Mouse (Mus musculus): ENCODE results near the gene Cacna1f.

The Cacna1f gene

DNA sequence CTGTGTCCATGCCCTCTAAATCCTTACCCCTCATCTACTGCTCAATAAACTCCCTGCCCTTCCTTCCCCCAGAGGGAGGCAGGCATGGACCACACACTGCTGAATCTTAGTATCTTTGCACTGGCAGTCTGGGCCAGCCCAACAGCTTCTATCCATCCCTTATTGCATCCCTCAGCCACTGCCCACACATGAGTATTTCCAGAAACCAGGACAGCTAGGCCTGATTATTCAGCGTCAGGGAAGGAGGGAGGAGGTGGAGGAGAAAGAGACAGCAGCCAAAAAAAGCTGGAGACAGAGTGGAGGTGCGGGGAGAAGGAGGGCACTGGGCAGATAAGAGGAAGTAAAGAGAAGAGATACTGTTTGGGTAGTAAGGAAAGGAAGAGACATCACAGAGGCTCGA, 28.2 kb downstream of the Cacna1f start:
- no peak for DNase-seq

DNA sequence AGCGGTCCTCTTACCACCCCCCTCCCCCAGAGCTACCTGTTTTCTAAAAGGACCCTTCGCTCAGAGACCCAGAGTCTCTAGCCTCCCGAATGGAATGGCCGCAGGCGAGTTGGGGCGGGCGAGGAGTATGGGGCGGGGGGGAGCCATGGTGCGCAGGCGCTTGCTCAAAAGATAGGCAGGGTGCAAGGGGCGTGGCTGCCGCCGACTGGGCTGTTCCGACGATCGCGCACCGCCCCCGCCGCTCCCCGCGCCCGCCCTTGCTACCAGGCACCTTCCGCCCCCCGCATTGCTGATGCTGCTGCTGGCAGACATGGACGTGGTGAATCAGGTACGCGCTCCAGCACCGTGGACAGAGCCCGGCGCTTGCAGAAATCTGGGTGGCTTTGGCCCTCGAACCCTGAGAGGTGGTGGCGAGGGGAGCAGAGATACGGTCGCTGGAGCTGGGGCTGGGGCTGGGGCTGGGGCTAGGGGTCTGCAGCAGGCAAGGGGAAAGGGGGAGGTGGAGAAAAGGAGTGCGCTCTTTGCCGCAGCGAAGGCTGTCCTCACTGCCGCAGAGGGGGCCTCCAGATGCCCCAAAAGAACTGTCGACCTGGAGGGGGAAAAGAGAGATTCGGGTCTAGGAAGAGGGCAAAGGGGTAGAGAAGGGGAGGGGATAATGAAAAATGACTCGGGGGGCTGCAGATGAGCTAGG, 31.7 kb downstream of the Cacna1f start, which contains the start of gene Syp:
Gene Syp (plus strand): TSS at position 71 of the 691 bp plus-strand sequence.
- peak; percentile 89 for DNase-seq

- DNase-seq, result no peak
These were observed 32.8 kb downstream of the Cacna1f start for GRCm38 (mm10) chrX:7639536-7640325.

DNA sequence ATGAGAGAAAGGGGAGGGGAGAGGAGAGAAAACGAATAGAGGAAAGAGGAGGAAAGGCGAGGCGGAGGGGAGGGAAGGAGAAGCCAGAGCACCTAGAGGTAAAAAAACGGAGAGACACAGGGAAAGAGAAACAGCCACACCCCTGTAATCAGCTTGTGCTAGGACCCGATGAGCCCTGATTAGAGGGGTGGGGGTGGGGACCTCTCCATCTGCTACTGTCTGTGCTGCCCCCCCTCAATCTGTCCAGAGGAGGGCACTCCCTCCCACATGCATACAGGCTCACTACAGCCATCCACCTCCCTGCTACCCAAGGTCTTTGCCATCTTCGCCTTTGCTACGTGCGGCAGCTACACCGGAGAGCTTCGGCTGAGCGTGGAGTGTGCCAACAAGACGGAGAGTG, 33.9 kb downstream of the Cacna1f start:
- DNase-seq, result peak; percentile 12

DNA sequence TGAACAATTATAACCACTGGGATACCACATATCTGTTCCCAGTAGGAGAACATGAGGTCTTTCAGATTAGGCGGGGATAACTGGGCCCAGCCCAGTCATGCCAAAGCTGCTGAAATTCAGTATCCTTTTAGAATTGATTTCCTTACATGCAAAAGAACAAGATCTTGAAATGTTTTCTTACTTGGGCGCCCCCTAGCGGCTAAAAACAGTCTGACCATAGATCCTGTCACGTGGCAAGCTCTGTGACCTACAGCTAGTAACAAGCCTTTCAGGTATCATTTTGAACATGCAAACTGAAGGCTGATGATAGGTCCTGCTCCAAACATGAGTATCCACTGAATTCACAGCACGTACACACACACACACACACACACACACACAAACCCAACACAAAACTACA, 38.5 kb downstream of the Cacna1f start:
- peak; percentile 82 for DNase-seq

GRCm38 (mm10) chrX:7648671-7649304, 41.9 kb downstream of the Cacna1f start:
- DNase-seq, result peak; percentile 90

GRCm38 (mm10) chrX:7657221-7657639, 50.3 kb downstream of the Cacna1f start, which contains the start of gene Prickle3:
Gene Prickle3 (plus strand): TSS chrX:7657260.
- peak; percentile 44 for DNase-seq

DNA sequence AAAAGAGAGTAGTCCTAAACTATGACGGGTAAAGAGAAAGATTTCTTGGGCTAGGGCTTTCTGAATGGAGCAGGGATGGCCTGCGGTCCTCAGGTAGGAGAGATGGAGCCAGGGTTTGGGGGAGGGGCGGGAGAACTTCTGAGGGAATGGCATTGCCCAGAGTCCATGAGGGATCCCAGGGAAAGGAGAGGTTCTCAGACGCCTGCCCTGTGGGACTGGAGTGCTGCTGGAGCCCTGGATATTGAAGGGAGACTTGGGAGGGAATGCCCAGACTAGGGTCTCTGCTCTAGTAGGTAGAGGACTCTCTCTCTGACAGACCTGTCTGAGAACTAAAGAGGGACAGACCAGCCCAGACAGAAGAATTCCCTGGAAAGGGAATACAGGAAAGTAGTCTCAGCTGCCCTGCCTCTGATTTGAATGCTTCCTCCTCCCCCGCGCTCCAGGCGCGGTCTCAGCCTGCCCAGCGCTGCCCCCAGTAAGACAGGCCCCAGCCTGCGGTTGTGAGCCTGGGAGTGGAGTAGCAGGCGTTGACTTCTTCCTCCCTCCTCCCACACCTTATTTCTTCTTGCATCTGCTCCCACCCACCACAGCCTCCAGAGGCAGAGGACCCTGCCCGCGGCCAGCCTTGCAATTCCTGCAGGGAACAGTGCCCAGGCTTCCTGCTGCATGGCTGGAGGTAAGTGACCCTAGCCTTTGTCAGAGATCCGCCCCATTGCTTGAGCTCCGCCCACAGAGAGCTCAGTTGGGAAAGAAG, 51.3 kb downstream of the Cacna1f start:
- peak; percentile 25 for DNase-seq

DNA sequence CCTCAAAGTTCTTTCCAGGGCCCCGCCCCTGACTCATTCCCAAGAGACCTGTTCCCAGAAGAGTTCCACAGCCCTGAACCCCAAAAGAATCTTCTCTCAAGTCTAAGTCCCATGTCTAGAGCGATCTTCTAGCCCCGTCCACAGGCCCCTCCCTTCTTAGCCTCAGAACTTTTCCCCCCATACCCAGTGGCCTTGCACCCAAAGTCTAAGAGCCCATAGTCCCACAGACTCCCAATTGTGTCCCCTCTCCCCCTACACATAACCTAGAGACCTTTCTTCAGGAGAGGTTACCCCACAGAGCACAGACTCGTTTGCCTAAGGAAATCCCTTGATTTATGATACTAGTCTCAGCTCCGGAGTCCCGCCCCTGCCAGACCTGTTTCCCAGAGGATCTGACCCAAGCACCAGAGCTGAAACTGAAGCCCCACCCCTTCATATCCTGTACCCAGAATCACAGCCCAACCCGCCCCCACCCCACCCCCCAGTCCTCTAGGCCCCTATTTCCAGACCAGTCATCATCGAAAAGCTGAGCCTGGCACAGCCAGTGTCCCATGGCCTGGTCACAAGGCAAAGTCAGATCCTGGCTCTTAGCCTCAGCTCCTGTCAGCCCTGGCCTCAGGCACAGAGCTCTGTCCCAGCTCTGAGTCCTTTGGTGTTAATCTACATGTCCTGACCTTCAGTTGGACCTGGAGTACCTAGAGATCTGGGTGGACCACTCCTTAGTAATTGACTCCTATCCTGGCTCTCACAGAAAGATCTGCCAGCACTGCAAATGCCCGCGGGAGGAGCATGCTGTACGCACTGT, 52.1 kb downstream of the Cacna1f start:
- no peak for DNase-seq

GRCm38 (mm10) chrX:7661086-7661485, 54.2 kb downstream of the Cacna1f start:
- no peak for DNase-seq

DNA sequence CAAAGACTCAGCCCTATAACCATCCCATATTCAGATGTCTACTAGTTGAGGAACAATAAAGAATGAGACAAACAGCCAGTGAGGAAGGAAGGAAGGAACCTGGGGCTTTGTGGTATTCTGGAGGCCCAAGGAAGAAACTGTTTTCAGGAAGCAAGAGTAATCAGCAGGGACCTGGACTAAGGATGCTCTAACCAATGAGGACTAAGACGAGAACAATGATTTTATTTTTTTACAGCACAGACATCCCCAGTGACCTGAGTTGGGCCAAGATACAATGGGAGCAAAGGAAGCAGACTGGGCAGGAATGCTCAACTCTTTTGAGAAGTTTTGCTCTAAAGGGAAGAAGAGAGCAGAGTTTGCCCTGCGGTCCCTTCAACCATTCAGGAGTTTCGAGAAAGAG, 56.1 kb downstream of the Cacna1f start:
- no peak for DNase-seq

DNA sequence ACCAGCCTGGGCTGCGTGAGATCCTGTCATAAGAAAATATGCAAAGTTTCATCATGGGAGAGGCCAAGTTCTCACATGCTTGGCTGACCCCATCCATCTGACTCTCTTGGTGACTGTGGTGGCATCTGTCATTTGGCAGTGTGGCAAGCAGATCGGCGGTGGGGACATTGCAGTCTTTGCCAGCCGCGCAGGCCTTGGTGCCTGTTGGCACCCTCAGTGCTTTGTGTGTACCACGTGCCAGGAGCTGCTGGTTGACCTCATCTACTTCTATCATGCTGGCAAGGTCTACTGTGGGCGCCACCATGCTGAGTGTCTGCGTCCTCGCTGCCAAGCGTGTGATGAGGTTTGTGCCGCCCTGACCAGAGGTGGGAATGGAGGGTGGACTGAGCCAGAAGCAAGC, 57.9 kb downstream of the Cacna1f start:
- no peak for DNase-seq

- no peak for DNase-seq
These were observed 59.0 kb downstream of the Cacna1f start for GRCm38 (mm10) chrX:7665739-7666502.

DNA sequence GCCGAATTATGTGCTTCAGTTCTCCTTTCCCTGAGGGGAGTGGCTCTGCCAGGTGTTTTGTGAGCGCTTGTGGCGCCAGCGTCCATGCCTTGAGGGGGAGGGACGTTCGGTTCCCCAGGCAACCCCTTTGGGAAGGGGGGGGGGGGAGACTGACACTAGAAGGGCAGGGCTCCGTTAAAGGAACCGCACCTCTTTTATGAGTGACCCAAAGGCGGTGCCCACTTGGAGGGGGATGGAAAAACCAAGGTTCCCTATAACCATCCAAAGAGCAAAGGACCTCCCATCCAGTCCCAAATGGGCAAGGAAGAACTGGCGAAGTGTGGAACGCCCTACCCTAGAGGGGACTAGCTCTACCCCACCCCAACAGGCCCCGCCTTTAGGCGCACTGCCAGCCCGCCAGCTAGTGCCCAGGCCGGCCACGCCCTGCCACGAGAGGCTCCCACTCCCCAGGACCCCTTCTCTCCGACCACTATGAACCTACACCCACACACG, 63.6 kb downstream of the Cacna1f start:
- peak; percentile 67 for DNase-seq

GRCm38 (mm10) chrX:7670921-7671623, 64.2 kb downstream of the Cacna1f start, which contains the start of gene Plp2:
Gene Plp2 (minus strand): TSS chrX:7671390.
- DNase-seq, result peak; percentile 45

DNA sequence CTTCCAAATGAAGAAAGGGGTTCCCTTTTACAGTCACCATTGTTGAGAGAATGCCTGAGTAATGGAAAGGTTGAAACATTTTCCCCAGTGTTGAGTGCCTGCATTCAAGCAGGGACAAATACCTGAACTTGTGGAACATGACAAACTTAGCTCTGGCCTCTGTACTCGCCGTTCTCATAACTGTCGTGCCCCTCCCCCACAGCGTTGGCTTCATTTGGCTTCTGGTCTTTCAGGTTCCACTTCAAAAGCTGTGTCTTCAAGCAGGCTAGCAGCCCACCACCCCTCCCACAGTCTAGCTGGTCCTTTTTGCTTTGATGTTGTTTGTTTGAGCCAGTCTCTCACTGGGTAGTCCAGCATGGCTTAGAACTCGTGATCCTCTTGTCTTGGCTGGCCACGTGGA, 65.9 kb downstream of the Cacna1f start:
- no peak for DNase-seq

GRCm38 (mm10) chrX:7673578-7674281, 66.8 kb downstream of the Cacna1f start:
- peak; percentile 34 for DNase-seq

DNA sequence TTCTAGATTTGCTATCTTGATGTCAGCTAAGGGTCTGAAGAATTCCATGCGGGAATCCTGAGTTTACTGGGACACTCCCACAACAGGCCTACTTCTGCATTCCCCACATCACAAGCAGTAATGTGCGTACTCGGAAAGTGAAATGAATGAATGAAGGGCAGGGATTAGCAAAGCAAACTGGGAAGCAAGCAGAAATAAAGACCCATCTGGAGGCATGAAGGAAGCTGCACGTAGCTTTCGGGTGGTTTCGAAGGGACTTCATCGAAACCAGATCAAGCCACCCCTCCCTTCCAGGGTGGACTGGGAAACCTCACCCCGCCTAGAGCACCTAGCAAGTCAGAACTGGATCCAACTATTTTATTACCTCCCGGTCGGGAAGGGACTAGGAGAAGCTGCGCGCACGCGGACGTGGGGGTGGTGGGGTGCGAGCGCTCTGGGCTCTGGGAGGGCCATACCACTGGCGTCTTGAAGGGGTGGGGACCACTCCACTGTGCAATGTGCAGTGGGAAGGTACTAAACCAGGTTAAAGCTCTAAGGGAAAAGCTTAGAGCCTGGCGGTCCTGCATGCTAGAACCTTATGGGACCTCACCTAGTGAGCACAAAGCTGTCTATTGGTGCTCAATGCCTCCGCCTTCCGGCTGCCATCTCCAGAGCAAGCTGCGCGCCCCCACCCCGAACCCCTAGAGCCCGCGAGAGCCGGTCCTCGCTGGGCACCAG, 67.6 kb downstream of the Cacna1f start:
- peak; percentile 19 for DNase-seq

DNA sequence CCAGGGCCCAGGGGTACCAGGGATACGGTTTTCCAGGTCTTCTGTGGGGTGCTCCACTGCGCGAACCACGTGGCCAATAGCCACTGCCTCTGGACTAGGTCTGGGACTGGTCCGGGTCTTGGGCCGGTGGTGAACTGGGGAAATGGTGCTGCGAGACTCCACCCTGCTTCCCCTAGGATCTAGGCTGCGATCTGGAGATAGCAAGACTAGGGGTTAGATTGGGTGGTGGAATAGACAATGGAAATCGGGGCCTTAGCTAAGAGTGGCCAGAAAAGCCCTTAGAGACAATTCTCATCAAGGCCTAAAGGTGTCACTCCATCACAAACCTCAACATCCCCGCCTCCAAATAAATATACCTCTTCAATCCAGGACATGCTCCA, 68.1 kb downstream of the Cacna1f start:
- no peak for DNase-seq
